Mouse (Mus musculus) heart, embryonic 10.5 days (tissue): ENCODE results near the gene Ndufaf5. TPM values are rescaled to one million over a fixed set of nuclear protein-coding genes. Genes with fewer than 3 reads are reported as not detected.

Experiments used
- DNase-seq: peaks from one replicate; pipeline ENCODE4 v3.0.0-alpha.2; 2017; ENCODE audit warnings: low spot score
- H3K27ac ChIP-seq: fragments of 300-500 bp; sonication (generic); 2 replicates; pipeline ENCODE4 v1.5.1; 2016; ENCODE audit warnings: mild to moderate bottlenecking
- H3K27me3 ChIP-seq: fragments of 300-500 bp; sonication (generic); 2 replicates; pipeline ENCODE4 v1.6.1; 2016; ENCODE audit warnings: mild to moderate bottlenecking; ENCODE audit not compliant: poor library complexity, insufficient read depth, severe bottlenecking
- H3K36me3 ChIP-seq: fragments of 300-500 bp; sonication (generic); 2 replicates; pipeline ENCODE4 v1.6.1; 2016; ENCODE audit warnings: mild to moderate bottlenecking, moderate library complexity
- H3K4me1 ChIP-seq: fragments of 300-500 bp; sonication (generic); 2 replicates; pipeline ENCODE4 v1.6.1; 2016; ENCODE audit warnings: mild to moderate bottlenecking
- H3K4me3 ChIP-seq: fragments of 300-500 bp; sonication (generic); 2 replicates; pipeline ENCODE4 v1.5.1; 2016; ENCODE audit warnings: mild to moderate bottlenecking, moderate library complexity
- H3K9me3 ChIP-seq: fragments of 300-500 bp; sonication (generic); 2 replicates; pipeline ENCODE4 v1.6.1; 2016; ENCODE audit warnings: mild to moderate bottlenecking, moderate library complexity
- WGBS: fragments of 180-500 bp; shearing (Covaris S2); methylation state at CpG from one replicate; pipeline ENCODE4 v1.1.7; 2016; 5-methylcytosine and 5-hydroxymethylcytosine counted together
- polyA plus RNA-seq: library from polyadenylated mRNA; unstranded; fragments of >200 nt; fragmentation: Nextera tagmentation; extraction: Ambion mirVana; gene quantifications from 2 replicates; pipeline ENCODE4 v1.2.1, GENCODE M21; 2016

The Ndufaf5 gene
- polyA plus RNA-seq, 1 experiment from 2014 or later, result 31.3 TPM

- H3K27me3 ChIP-seq, result no peaks in the 10 kb centered on the region
- H3K4me3 ChIP-seq, result no peak overlapping the region
- H3K9me3 ChIP-seq, result no peaks in the 10 kb centered on the region
- WGBS, result 69% methylated on average over 2 of the region's 2 CpGs
- no peak for DNase-seq
- no peak overlapping the region for H3K27ac ChIP-seq
- H3K36me3 ChIP-seq, result no peaks in the 10 kb centered on the region
- H3K4me1 ChIP-seq, result peaks cover 2% of the 10 kb centered on the region; the same call in 1 of the 2 replicates
Measured at GRCm38 (mm10) chr2:140215415-140215814, 45.0 kb downstream of the Ndufaf5 start.

GRCm38 (mm10) chr2:140215965-140216364 is 45.5 kb downstream of the Ndufaf5 start:
- Histone ChIP-seq H3K4me3 (no peak overlapping the region), H3K4me1 (no peaks in the 10 kb centered on the region), H3K27me3 (no peaks in the 10 kb centered on the region), H3K27ac (no peak overlapping the region), H3K36me3 (no peaks in the 10 kb centered on the region), H3K9me3 (no peaks in the 10 kb centered on the region)
- 69% methylated on average over 1 of the region's 1 CpGs for WGBS
- no peak for DNase-seq

GRCm38 (mm10) chr2:140220325-140220724 is 49.9 kb downstream of the Ndufaf5 start:
- Histone ChIP-seq H3K27me3 (no peaks in the 10 kb centered on the region), H3K9me3 (no peaks in the 10 kb centered on the region), H3K27ac (no peak overlapping the region), H3K36me3 (no peaks in the 10 kb centered on the region), H3K4me1 (no peaks in the 10 kb centered on the region), H3K4me3 (no peak overlapping the region)
- no peak for DNase-seq
- 62% methylated on average over 8 of the region's 8 CpGs for WGBS

- Histone ChIP-seq H3K27me3 (no peaks in the 10 kb centered on the region), H3K4me3 (no peak overlapping the region), H3K36me3 (no peaks in the 10 kb centered on the region), H3K27ac (no peak overlapping the region), H3K4me1 (no peaks in the 10 kb centered on the region), H3K9me3 (no peaks in the 10 kb centered on the region)
- WGBS, result 59% methylated on average over 1 of the region's 1 CpGs
- no peak for DNase-seq
Measured at GRCm38 (mm10) chr2:140230295-140230694, 59.8 kb downstream of the Ndufaf5 start.

- no peak for DNase-seq
- Histone ChIP-seq H3K36me3 (no peaks in the 10 kb centered on the region), H3K27me3 (no peaks in the 10 kb centered on the region), H3K4me3 (no peak overlapping the region), H3K27ac (no peak overlapping the region), H3K9me3 (no peaks in the 10 kb centered on the region), H3K4me1 (no peaks in the 10 kb centered on the region)
- 43% methylated on average over 6 of the region's 6 CpGs for WGBS
Measured at GRCm38 (mm10) chr2:140237245-140237644, 66.8 kb downstream of the Ndufaf5 start.

GRCm38 (mm10) chr2:140242398-140242797 is 71.9 kb downstream of the Ndufaf5 start:
- DNase-seq, result no peak
- Histone ChIP-seq H3K27ac (no peak overlapping the region), H3K27me3 (no peaks in the 10 kb centered on the region), H3K4me3 (no peak overlapping the region), H3K9me3 (no peaks in the 10 kb centered on the region), H3K36me3 (no peaks in the 10 kb centered on the region), H3K4me1 (0 out of 2 replicates have a peak, but pooled peaks cover 4% of the 10 kb centered on the region)
- 80% methylated on average over 5 of the region's 5 CpGs for WGBS

- 0 out of 2 replicates have a peak, but pooled peaks cover 4% of the 10 kb centered on the region for H3K4me1 ChIP-seq
- WGBS, result 93% methylated on average over 5 of the region's 5 CpGs
- no peak overlapping the region for H3K4me3 ChIP-seq
- no peaks in the 10 kb centered on the region for H3K36me3 ChIP-seq
- no peak overlapping the region for H3K27ac ChIP-seq
- no peaks in the 10 kb centered on the region for H3K27me3 ChIP-seq
- no peak for DNase-seq
- H3K9me3 ChIP-seq, result no peaks in the 10 kb centered on the region
Measured at GRCm38 (mm10) chr2:140243105-140243504, 72.7 kb downstream of the Ndufaf5 start.

Other genes with a start within 250 kb of the Ndufaf5 start
- gene Tasp1, start 103.8 kb upstream of the Ndufaf5 start, polyA plus RNA-seq, result 17.3 and 18.2 TPM in 2 replicates
- gene Gm17374, start 18.6 kb upstream of the Ndufaf5 start, polyA plus RNA-seq, result not detected in 2 replicates
- gene Esf1, start 85 bp upstream of the Ndufaf5 start, polyA plus RNA-seq, result 19.4 and 23.5 TPM in 2 replicates
- gene Sel1l2, start 219.1 kb downstream of the Ndufaf5 start, polyA plus RNA-seq, result not detected in 2 replicates
- 26.5 and 26.7 TPM in 2 replicates for gene Macrod2, start 224.7 kb downstream of the Ndufaf5 start, polyA plus RNA-seq